Mouse (Mus musculus): ENCODE data around the gene Echs1. TPM values are rescaled to one million over a fixed set of nuclear protein-coding genes. Genes with fewer than 3 reads are reported as not detected.

Gene Echs1
- total and polyA plus RNA-seq, 2 experiments from 2014 or later = 332 to 344 TPM

DNA sequence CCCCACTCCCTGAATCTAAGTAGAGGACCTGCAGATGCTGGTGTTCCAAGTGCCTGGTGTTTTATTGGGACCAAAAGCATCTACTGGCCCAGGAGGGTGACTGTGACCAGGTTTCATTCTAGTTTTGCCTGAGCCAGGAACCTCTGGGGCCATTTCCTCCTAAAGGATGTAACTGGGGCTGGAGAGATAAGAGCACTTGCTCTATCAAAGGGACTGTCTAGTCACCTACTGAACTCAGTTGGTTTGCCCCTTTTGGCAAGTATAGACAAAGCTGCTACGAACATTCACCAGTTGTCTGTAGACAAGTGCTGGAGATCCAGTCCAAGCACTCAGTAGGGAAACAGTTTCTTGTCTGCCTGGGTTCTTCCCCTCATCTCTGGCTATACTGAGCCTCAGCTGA, 17.8 kb downstream of the Echs1 start:
- Histone ChIP-seq H3K9me3 (replicated peaks; ENCODE audit: control insufficient read depth, low read length) (no peaks in the 10 kb centered on the region), H3K4me3 (ENCODE audit: low read depth, low read length) (no peak overlapping the region), H3K4me1 (ENCODE audit: control insufficient read depth, insufficient read depth) (peaks cover 13% of the 10 kb centered on the region), H3K27ac (ENCODE audit: low read depth) (no peak overlapping the region), H3K9ac (replicated peaks; ENCODE audit: low read depth, low read length) (no peak overlapping the region), H3K36me3 (replicated peaks; ENCODE audit: control insufficient read depth, insufficient read depth, low read length) (peaks cover 15% of the 10 kb centered on the region; the same call in 1 of the 2 replicates), H3K27me3 (ENCODE audit: control insufficient read depth, insufficient read depth, low read length) (no peaks in the 10 kb centered on the region), H3K4me2 (ENCODE audit: low read depth, low read length) (no peak overlapping the region)
- no peak for TF ChIP-seq CTCF (IDR thresholded peaks at IDR 0.05; ENCODE audit: low read depth)
- no peak for TF ChIP-seq EP300 (IDR thresholded peaks at IDR 0.05; ENCODE audit: low read depth)
- 71% methylated on average over 1 of the region's 1 CpGs for WGBS
- ATAC-seq (ENCODE audit: insufficient read depth, low read depth) (no peak), DNase-seq (ENCODE audit: low spot score) (no peak)

- Histone ChIP-seq H3K36me3 (replicated peaks; ENCODE audit: control insufficient read depth, insufficient read depth, low read length) (peaks cover 15% of the 10 kb centered on the region; the same call in 1 of the 2 replicates), H3K9ac (replicated peaks; ENCODE audit: low read depth, low read length) (no peak overlapping the region)
- no peak for TF ChIP-seq EP300 (IDR thresholded peaks at IDR 0.05; ENCODE audit: low read depth)
- TF ChIP-seq CTCF (IDR thresholded peaks at IDR 0.05; ENCODE audit: low read depth) = no peak
Observed at GRCm38 (mm10) chr7:140096055-140096454, 20.2 kb downstream of the Echs1 start.

DNA sequence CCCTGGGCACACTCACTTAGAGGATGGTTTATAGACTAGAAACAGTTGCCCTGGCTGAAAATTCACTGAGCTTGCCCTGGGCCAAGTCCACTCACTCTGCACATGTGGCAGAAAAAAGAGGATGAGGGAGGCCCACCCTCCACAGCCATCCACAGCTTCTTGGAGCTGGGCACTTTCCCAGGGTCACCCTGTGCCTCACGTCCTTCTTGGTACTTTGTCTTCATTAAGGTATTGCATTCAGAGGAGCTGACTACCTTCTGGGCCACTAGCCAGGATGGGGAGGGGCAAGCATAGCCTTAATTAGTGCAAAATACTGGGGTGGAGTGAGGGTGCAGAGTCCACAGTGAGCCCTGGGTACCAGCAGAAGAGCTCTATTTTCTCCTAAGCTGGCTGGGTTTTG, 20.7 kb downstream of the Echs1 start:
- Histone ChIP-seq H3K4me3 (ENCODE audit: low read depth, low read length) (no peak overlapping the region), H3K27me3 (ENCODE audit: control insufficient read depth, insufficient read depth, low read length) (no peaks in the 10 kb centered on the region), H3K36me3 (replicated peaks; ENCODE audit: control insufficient read depth, insufficient read depth, low read length) (peaks cover 12% of the 10 kb centered on the region; the same call in 1 of the 2 replicates), H3K9me3 (replicated peaks; ENCODE audit: control insufficient read depth, low read length) (no peaks in the 10 kb centered on the region), H3K4me2 (ENCODE audit: low read depth, low read length) (no peak overlapping the region), H3K27ac (ENCODE audit: low read depth) (no peak overlapping the region), H3K9ac (replicated peaks; ENCODE audit: low read depth, low read length) (no peak overlapping the region), H3K4me1 (ENCODE audit: control insufficient read depth, insufficient read depth) (peaks cover 9% of the 10 kb centered on the region)
- WGBS = 32% methylated on average over 1 of the region's 1 CpGs
- ATAC-seq (ENCODE audit: insufficient read depth, low read depth) (no peak), DNase-seq (ENCODE audit: low spot score) (no peak)
- no peak for TF ChIP-seq EP300 (IDR thresholded peaks at IDR 0.05; ENCODE audit: low read depth)

More at GRCm38 (mm10) chr7:140096055-140096454, 20.2 kb downstream of the Echs1 start:
- no peak overlapping the region for H3K27ac ChIP-seq (ENCODE audit: low read depth)
- peaks cover 9% of the 10 kb centered on the region for H3K4me1 ChIP-seq (ENCODE audit: control insufficient read depth, insufficient read depth)
- no peaks in the 10 kb centered on the region for H3K27me3 ChIP-seq (ENCODE audit: control insufficient read depth, insufficient read depth, low read length)
- H3K4me3 ChIP-seq (ENCODE audit: low read depth, low read length) = no peak overlapping the region
- ATAC-seq (ENCODE audit: insufficient read depth, low read depth) (no peak), DNase-seq (ENCODE audit: low spot score) (no peak)
- no peaks in the 10 kb centered on the region for H3K9me3 ChIP-seq (replicated peaks; ENCODE audit: control insufficient read depth, low read length)
- H3K4me2 ChIP-seq (ENCODE audit: low read depth, low read length) = no peak overlapping the region

DNA sequence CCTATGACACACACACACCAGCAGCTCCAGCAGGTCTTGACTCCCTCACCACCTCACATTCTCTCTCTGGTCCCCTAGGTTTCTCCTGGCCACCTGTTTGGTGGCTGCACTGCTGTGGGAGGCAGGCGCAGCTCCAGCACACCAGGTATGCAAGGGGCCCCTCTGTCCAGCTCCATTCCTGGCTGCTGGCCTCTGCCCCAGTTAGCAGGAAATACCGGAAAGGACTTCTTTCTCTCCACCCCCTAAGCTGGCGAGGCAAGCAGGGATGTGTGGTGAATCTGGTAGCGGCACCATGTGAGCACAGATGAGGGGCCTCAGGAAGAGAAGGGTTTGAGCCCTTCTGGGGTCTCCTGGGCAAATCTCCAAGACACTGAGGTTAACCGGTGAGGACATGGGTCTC, 21.3 kb downstream of the Echs1 start:
- peak; percentile 65 for ATAC-seq (ENCODE audit: insufficient read depth, low read depth)
- no peaks in the 10 kb centered on the region for H3K27me3 ChIP-seq (ENCODE audit: control insufficient read depth, insufficient read depth, low read length)
- no peak overlapping the region for H3K9ac ChIP-seq (replicated peaks; ENCODE audit: low read depth, low read length)
- no peak for TF ChIP-seq EP300 (IDR thresholded peaks at IDR 0.05; ENCODE audit: low read depth)
- TF ChIP-seq CTCF (IDR thresholded peaks at IDR 0.05; ENCODE audit: low read depth) = no peak
- peaks cover 12% of the 10 kb centered on the region; the same call in 1 of the 2 replicates for H3K36me3 ChIP-seq (replicated peaks; ENCODE audit: control insufficient read depth, insufficient read depth, low read length)
- H3K9me3 ChIP-seq (replicated peaks; ENCODE audit: control insufficient read depth, low read length) = no peaks in the 10 kb centered on the region
- H3K27ac ChIP-seq (ENCODE audit: low read depth) = no peak overlapping the region
- peak overlapping the region; percentile 18; the same call in 1 of the 2 replicates for H3K4me2 ChIP-seq (ENCODE audit: low read depth, low read length)
- H3K4me3 ChIP-seq (ENCODE audit: low read depth, low read length) = no peak overlapping the region
- 29% methylated on average over 5 of the region's 5 CpGs for WGBS
- DNase-seq (ENCODE audit: low spot score) = no peak
- peaks cover 9% of the 10 kb centered on the region for H3K4me1 ChIP-seq (ENCODE audit: control insufficient read depth, insufficient read depth)

- 72% methylated on average over 5 of the region's 5 CpGs for WGBS
- Histone ChIP-seq H3K4me3 (ENCODE audit: low read depth, low read length) (no peak within 1 kb of the TSS), H3K27ac (ENCODE audit: low read depth) (no peak within 1 kb of the TSS), H3K4me2 (ENCODE audit: low read depth, low read length) (no peak within 1 kb of the TSS), H3K27me3 (ENCODE audit: control insufficient read depth, insufficient read depth, low read length) (no peaks in the 10 kb centered on the region), H3K9me3 (replicated peaks; ENCODE audit: control insufficient read depth, low read length) (no peaks in the 10 kb centered on the region), H3K4me1 (ENCODE audit: control insufficient read depth, insufficient read depth) (peaks cover 9% of the 10 kb centered on the region), H3K9ac (replicated peaks; ENCODE audit: low read depth, low read length) (no peak within 1 kb of the TSS), H3K36me3 (replicated peaks; ENCODE audit: control insufficient read depth, insufficient read depth, low read length) (peaks cover 2% of the 10 kb centered on the region; the same call in 1 of the 2 replicates)
- TF ChIP-seq EP300 (IDR thresholded peaks at IDR 0.05; ENCODE audit: low read depth) (no peak), CTCF (IDR thresholded peaks at IDR 0.05; ENCODE audit: low read depth) (no peak)
- ATAC-seq (ENCODE audit: insufficient read depth, low read depth) (no peak), DNase-seq (ENCODE audit: low spot score) (no peak)
Observed at GRCm38 (mm10) chr7:140092924-140093528, 23.2 kb downstream of the Echs1 start, which contains the start of gene Prap1. TSS of gene Prap1 (plus strand) at chr7:140093395.

DNA sequence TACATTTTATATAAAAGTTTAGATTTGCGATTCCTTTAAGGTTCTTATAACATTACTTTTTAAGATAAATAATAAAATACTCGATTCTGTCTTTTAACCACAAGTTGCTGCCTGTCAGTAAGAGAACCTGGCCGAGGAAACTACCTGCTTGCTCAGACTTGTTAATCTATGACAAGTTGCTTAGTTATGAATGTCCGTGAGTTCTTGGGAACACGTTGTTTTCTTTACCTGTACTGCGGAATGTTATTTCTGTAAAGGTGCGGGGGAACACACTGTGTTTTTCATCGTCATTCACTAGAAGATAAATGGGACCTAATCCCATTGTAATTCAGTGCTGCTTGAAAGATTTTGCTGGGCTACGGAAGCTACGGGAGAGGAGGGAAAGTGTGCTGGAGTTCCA, 25.7 kb downstream of the Echs1 start:
- Histone ChIP-seq H3K9ac (replicated peaks; ENCODE audit: low read depth, low read length) (no peak overlapping the region), H3K27ac (ENCODE audit: low read depth) (no peak overlapping the region), H3K4me1 (ENCODE audit: control insufficient read depth, insufficient read depth) (peaks cover 9% of the 10 kb centered on the region), H3K4me2 (ENCODE audit: low read depth, low read length) (no peak overlapping the region), H3K36me3 (replicated peaks; ENCODE audit: control insufficient read depth, insufficient read depth, low read length) (no peaks in the 10 kb centered on the region), H3K27me3 (ENCODE audit: control insufficient read depth, insufficient read depth, low read length) (no peaks in the 10 kb centered on the region), H3K4me3 (ENCODE audit: low read depth, low read length) (no peak overlapping the region), H3K9me3 (replicated peaks; ENCODE audit: control insufficient read depth, low read length) (no peaks in the 10 kb centered on the region)
- TF ChIP-seq CTCF (IDR thresholded peaks at IDR 0.05; ENCODE audit: low read depth) (no peak), EP300 (IDR thresholded peaks at IDR 0.05; ENCODE audit: low read depth) (no peak)
- DNase-seq (ENCODE audit: low spot score) = no peak
- 74% methylated on average over 10 of the region's 10 CpGs for WGBS
- ATAC-seq (ENCODE audit: insufficient read depth, low read depth) = no peak
